Mouse (Mus musculus): ENCODE measurements around the gene Mmp28.

- TF ChIP-seq CTCF (IDR thresholded peaks at IDR 0.05; ENCODE audit: extremely low read depth, insufficient read length, insufficient replicate concordance, low read depth, low read length), result no peak
- no peak for TF ChIP-seq POLR2A (IDR thresholded peaks at IDR 0.05; ENCODE audit: low read depth, low read length)
Measured at GRCm38 (mm10) chr11:83432533-83432932, 30.3 kb downstream of the Mmp28 start.
